Mouse (Mus musculus) natural killer cell, adult 2 months (primary cell): ENCODE measurements around the gene A730049H05Rik.

Experiments
- DNase-seq, 2 experiments: peaks; one replicate each; pipeline ENCODE4 v3.0.0; 2022; ENCODE audit warnings: low spot score in 2 of 2

The A730049H05Rik gene

DNA sequence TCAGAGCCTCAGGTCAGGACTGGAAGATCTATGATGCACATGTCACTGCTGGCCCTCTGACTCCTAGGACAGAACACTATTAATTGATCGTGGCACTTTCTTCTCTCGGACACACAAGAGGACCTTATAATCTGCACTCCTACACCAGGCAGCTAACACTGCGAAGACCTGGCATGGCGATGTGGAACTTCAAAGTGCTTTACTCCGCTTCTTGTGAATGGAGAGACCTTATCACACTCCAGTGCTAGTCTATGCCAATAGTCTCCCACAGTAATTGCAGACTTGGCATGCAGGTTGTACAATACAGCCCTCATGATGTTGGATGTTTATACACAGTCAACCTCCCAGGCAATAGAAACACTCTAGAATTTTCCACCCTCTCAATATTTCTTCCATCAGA lies 62.5 kb downstream of the A730049H05Rik start:
- DNase-seq = no peak

DNA sequence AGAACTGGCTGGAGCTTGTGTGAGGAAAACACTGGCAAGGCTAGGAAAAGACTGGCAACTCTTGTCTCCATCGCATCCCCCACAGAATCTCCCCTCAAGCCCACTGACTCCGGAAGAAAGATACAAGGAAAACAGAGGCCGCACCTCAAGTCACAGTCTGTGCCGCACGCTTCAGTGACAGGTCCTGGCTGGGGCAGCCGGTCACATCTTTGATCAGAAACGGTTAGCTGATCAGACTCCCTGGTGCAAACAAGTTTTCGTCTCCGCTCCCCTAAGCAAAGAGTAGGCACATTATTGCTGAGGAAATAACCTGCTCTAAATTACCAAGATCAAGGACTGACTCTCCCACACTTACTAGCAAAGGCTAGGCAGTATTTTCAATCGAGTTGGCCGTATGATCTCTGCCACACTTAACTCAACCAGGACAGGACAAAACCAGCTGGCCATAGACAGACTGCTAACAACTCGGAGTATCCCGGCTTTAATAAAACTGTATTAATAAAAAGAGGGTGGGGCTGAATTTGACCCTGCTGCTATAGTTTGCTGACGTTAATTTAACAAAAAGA lies 63.5 kb downstream of the A730049H05Rik start:
- no peak for DNase-seq

DNA sequence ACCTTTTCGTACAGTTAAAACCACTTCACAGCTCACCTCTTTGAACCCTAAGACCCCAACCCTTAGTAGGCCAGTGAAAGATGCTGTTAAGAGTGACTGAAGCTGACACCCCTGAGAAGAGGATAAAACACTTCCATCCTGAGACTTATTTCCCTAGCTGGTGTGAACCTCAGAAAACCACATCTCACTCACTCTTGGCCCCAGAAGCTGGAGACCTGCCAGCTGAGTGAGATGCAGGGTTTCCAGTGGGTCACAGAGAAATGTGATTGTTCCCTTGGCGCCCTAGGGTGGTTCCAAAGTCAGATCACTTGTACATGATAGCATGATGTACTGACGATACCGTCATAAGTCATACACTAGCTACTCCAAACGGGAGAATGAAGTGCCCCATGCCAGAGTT lies 66.2 kb downstream of the A730049H05Rik start:
- DNase-seq = no peak

DNA sequence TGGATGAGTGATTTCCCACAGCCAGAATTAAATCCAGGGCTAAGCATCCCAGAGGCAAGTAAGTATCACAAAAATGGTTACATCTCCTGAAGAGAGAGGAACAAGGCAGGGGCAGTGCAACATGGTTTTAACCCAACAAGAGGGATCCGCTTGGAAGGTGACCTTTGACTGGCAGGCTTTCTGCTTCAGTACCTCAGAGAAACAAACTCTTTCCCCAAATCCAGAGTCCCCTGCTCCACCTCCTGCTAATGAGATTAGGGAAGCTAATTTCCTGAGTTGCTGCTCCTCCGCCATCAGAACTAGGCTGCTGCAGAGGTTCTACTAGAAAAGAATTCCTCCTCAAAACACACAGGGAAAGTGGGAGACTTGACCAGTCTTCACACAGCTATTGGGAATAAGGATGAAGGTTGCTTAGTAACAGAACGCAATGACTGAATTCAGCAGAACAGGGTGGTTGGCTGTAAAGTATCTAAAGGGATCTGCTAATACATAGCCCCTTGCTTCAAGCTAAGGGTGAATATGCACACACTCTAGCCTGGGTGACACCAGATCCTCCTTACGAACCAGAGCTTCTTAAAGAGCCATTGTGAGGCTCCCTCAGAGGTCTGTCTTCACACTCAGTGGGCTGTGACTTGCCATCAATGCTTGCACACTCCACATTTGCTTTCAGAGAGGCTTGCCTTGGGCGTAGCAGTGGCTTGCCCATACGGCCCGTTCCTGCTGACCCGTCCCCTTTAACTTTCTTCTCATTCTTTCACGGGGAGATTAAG lies 67.0 kb downstream of the A730049H05Rik start:
- DNase-seq = no peak

DNA sequence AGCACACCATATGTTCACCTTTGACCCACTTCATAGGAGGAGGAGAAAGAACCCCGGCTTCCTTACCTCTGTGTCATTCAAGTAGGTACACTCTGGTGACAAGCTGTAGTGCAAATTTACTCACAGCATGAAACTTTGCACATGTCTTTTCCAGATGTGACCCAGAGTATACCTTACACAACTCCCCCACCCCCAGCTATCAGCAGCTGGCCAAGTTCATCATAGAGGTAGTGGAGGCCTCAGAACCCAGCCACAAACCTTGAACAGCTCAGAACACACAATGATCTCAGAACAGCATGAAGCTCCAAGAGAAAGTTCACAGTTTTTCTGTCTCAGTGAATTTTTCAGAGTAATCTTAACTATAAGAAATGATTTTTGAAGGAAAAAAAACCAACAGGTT lies 75.3 kb downstream of the A730049H05Rik start:
- no peak for DNase-seq
